Mouse (Mus musculus) bone marrow, adult 2 months (tissue): ENCODE data around the gene Sccpdh.
A peak's percentile ranks its signal among the peaks of the same experiment; 100 is the strongest.

Experiments
- CTCF ChIP-seq: fragments of 200-500 bp; IDR thresholded peaks from 2 replicates; pipeline ENCODE4 v1.5.1; 2011; ENCODE audit warnings: low read length, control low read depth; ENCODE audit not compliant: control insufficient read depth, insufficient read depth
- POLR2A ChIP-seq: fragments of 200-500 bp; IDR thresholded peaks from 2 replicates; pipeline ENCODE4 v1.6.1; 2011; ENCODE audit warnings: low read depth, mild to moderate bottlenecking, control low read depth, low read length, borderline replicate concordance; ENCODE audit not compliant: control insufficient read depth

- TF ChIP-seq CTCF = peak; percentile 57
- TF ChIP-seq POLR2A = no peak
These were observed 43.7 kb upstream of the Sccpdh start for GRCm38 (mm10) chr1:179624354-179624753.
